Mouse (Mus musculus) urinary bladder, postnatal 14 days (tissue): ENCODE measurements around the gene P2ry12.

Source experiments
- DNase-seq: peaks from one replicate; pipeline ENCODE4 v3.0.0; 2021; ENCODE audit warnings: low spot score

P2ry12 gene

GRCm38 (mm10) chr3:59234878-59235277, 27.8 kb downstream of the P2ry12 start:
- DNase-seq, result no peak

DNA sequence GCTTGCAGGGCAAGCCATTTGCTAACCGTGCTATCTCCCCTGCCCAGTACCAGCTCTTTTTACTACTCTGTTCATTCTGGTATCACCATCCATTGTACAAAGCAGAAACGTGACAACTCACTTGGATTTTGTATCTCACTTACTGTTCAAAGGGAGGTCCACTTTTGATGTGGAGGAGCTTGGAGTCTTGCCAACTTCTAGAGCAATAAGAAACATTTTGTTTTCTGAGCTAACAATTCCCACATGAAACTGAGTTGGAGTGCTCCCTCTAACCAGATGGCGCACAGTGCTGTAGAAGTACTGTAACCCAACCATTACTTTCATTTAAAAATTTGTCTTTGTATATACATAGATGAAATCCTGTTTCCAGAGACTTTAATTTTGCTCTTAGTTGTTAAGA, 31.8 kb downstream of the P2ry12 start:
- DNase-seq, result no peak

DNA sequence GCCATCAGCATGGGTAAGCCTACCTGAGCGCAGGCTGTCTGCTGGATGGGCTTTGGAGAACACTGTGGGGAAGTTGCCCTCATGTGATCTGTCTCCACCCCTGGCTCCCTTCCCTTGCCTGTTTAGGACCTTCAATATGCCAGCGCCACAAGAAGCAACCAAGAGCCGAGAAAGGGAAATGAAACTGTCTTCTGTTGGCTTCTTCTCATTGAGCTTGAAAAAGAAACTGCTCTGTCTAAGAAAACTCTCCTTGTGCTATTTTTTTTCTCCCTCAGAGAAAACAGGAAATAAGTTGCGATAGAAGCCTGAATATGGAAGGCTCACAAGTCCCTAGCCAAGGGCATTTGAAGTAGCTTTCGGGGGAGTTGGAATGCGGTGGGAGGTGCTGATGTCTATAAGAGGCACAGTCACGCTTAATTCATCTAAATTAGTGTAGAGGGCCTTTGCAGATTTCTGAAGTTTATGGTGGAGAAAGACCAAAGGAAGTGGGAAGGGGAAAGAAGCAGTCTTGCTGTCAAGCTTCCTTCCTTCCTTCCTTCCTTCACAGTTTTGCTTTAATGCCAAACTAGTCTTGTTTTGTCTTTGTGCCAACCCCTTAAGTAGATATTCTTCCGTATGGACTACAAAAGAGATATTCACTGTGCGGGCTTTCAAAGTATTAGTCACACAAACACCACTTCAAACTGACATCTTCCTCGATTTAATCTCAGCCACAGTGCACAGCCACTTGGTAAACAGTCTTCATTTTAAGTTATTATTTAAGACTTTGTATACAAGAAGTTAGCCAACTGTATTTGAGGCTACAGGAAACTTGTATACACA, 33.7 kb downstream of the P2ry12 start:
- DNase-seq, result no peak

DNA sequence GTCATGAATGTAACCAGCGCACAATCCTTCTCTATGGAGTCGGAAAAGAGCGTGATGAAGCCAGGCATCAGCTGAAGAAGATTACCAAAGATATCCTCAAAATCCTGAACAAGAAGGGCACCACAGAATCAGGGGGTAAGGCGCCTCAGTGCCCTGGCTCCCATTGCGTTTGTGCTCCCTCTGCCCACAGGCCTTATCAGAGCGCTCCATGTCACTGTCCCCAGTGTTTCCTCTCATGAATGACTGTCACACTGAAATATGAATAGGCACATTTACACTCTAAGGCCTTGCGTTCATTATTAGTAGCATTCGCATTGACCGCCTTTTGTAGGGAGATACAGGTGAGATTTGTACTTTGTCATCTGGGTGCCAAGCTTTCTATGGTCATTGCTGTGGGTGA, 35.0 kb downstream of the P2ry12 start:
- no peak for DNase-seq

- no peak for DNase-seq
These were observed 37.3 kb downstream of the P2ry12 start for GRCm38 (mm10) chr3:59225411-59225810.

GRCm38 (mm10) chr3:59222303-59222702, 40.4 kb downstream of the P2ry12 start:
- DNase-seq, result no peak

DNA sequence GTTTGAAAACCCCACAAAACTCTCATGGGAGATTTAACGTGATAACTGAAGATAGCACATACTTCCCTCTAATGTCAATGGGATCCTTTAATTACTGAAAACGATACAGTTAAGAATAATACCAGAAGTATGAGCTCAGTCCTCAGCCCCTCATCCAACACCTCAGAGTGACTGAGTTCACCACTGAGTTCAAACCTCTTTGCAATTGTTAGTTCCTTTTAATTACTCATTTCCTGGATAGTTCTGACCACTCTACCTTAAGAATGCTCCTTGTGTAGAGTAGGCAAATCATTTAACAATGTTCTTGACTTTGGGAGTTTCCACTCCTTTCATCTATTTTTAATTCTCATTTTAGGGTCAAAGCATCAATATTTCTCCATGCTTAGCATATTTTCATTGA, 43.3 kb downstream of the P2ry12 start:
- no peak for DNase-seq

DNA sequence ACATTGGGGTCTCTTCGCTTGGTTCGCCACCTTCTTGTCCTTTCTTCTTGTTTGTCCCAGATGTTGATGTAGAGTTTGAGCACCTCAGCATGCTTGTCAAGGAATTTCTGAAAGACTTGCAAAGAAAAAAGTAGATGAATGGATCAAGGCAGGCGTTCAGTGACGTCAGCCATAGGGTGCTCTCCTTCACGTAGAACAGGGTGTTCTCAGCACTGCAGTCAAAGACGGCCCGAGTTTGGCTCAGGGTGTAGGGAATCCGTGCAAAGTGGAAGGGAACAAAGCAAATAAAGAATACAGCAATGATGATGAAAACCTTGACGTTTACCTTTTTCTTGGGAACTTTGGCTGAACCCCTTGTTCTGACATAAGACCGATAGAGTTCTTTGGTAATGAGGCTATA, 45.5 kb downstream of the P2ry12 start:
- no peak for DNase-seq

- DNase-seq, result no peak
These were observed 50.3 kb downstream of the P2ry12 start for GRCm38 (mm10) chr3:59212404-59212803.

DNA sequence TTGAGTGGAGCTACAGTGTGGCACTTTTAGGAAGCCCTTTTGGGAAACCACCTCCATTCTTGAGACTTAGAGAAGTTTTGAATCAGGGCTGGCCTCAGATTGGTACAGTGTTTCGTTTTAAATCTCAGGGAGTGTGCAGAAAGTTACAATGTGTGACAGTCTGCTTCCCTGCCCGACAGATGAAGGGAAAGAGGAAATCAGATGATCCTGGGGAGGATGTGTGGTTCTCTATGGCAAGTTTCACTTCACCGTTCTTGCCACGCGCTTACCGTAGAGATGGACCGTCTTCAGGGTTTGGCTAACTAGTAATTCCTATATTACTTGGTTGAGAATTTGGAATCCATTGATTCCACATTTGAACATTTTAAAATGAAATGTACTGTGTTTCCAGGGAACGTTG, 50.9 kb downstream of the P2ry12 start:
- no peak for DNase-seq

- no peak for DNase-seq
These were observed 51.9 kb downstream of the P2ry12 start, which contains the start of gene P2ry13 for GRCm38 (mm10) chr3:59210727-59211126. P2ry13 (minus strand) TSS chr3:59210882.

GRCm38 (mm10) chr3:59210089-59210488, 52.6 kb downstream of the P2ry12 start:
- DNase-seq, result no peak

GRCm38 (mm10) chr3:59208650-59209548, 53.8 kb downstream of the P2ry12 start:
- DNase-seq, result peak; percentile 32

DNA sequence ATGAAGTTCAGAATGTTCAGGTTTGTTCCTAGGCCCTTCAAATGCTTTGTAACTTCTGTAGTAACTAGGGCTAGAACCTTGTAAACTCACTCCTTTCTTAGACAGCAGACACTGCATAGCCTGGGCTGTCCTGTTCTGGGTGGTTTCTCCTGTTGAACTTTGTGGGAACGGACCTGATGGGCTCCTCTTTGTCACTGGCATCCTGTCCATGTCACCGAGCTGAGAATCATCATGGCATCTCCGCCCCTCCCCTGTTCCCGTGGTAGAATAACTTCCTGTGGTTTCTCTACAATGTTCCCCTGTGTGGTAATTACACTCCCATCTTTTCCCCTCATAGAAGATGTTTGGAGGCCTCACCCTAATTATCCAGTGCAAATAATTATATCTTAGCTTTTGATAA, 56.7 kb downstream of the P2ry12 start:
- no peak for DNase-seq

GRCm38 (mm10) chr3:59204719-59205503, 57.8 kb downstream of the P2ry12 start:
- no peak for DNase-seq

DNA sequence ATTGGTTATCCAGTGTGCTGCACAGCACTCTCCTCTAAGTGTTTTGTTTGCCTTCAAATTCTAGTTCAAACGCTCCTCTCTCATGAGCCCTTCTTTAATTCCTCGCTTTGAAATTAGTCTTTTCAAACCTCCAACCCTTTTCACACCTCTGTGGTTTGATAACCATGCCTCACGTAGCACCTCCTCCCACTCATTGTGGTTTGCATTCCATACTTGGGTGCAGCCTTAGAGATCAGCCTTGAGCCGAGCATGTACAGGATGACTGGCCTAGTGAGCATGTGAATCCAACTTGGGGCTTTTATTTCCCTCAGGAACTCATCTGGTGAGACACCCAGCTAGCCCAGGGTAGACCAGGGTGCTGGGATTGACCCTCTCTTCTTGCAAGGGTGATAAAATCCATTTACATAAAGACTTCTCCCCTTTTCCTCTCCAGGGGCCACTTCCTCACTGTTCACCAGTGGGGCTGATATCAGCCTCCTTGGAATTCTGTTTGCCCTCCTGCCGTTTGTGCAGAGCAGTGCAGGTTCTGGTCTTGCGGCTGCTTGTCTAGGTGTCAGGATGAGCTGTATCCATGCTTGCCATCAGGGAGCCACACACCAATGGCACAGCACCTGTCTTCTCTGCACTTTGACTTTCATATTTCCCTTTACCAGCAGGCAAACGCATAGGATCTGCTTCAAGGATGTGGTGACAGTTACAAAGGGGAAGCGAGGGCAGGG, 58.7 kb downstream of the P2ry12 start:
- DNase-seq, result no peak

- DNase-seq, result no peak
These were observed 65.2 kb downstream of the P2ry12 start for GRCm38 (mm10) chr3:59197329-59197948.

GRCm38 (mm10) chr3:59194938-59195337, 67.7 kb downstream of the P2ry12 start, which contains the start of gene Gpr87:
Gpr87 (minus strand) TSS chr3:59195104.
- peak; percentile 69 for DNase-seq

DNA sequence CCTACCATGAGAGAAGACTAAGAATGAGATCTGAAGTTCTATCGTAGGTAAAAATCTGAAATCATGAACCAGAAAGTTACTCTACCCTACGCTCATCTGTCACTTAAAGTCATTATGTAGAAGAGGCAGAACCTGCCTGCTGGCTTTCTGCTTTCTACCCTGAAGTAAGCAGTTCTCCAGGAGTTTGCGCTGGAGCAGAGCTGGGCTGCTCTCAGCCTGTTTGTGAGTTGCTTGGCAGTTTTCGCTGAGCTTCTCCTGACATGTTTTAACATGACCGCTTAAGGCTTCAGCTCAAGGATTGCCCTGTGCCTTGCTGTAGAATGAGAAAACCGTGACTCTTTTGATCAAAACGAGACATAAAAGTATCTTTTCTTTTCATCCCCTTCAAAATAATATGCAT, 68.6 kb downstream of the P2ry12 start:
- DNase-seq, result peak; percentile 55

DNA sequence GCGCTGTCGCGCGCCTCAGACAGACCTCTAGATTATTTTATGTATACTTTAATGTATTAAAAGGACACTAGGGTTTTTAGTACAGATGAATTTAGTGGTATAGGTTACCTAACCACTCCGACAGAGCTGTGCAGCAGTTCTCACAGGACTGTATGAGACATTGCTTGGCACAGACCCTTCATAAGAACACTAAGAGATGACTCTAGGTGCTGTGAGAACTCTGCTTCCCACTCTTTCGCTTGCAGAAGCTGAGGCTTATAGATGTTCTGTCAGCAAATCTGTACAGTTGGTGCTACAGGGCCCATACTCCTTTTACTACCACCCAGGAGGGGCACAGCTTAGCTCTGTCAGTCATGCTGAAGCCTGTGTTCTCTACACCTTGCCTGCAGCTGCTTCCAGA, 71.0 kb downstream of the P2ry12 start:
- no peak for DNase-seq

GRCm38 (mm10) chr3:59187336-59187735, 75.3 kb downstream of the P2ry12 start:
- DNase-seq, result no peak
